Mouse (Mus musculus) forebrain, embryonic 11.5 days (tissue): ENCODE results near the gene Fam81a. TPM values are rescaled to one million over a fixed set of nuclear protein-coding genes. Genes with fewer than 3 reads are reported as not detected.

ENCODE experiments used
- ATAC-seq: fragments of 200-750 bp; cut with Nextera tagmentation; replicated peaks from 2 replicates; pipeline ENCODE4 v1.8.0; 2017; ENCODE audit warnings: moderate TSS enrichment; ENCODE audit not compliant: low FRiP score
- DNase-seq: peaks from one replicate; pipeline ENCODE4 v3.0.0-alpha.2; 2017; ENCODE audit warnings: low spot score
- H3K27ac ChIP-seq: fragments of 300-500 bp; sonication (generic); 2 replicates; pipeline ENCODE4 v1.5.1; 2014; ENCODE audit warnings: low read depth, low read length
- H3K27me3 ChIP-seq: fragments of 300-500 bp; sonication (generic); 2 replicates; pipeline ENCODE4 v1.6.1; 2014; ENCODE audit warnings: mild to moderate bottlenecking, low read length, mixed read lengths; ENCODE audit not compliant: control insufficient read depth, insufficient read depth
- H3K36me3 ChIP-seq: fragments of 300-500 bp; sonication (generic); 2 replicates; pipeline ENCODE4 v1.6.1; 2014; ENCODE audit warnings: mild to moderate bottlenecking, low read length, moderate library complexity, mixed read lengths; ENCODE audit not compliant: control insufficient read depth, insufficient read depth
- H3K4me1 ChIP-seq: fragments of 300-500 bp; sonication (generic); replicated peaks from 2 replicates; pipeline ENCODE4 v1.6.1; 2014; ENCODE audit warnings: low read length, mixed read lengths; ENCODE audit not compliant: control insufficient read depth, insufficient read depth
- H3K4me2 ChIP-seq: fragments of 300-500 bp; sonication (generic); 2 replicates; pipeline ENCODE4 v1.6.1; 2014; ENCODE audit warnings: low read depth, mild to moderate bottlenecking, low read length, moderate library complexity, mixed read lengths; ENCODE audit not compliant: severe bottlenecking
- H3K4me3 ChIP-seq: fragments of 300-500 bp; sonication (generic); 2 replicates; pipeline ENCODE4 v1.5.1; 2014; ENCODE audit warnings: low read depth, low read length
- H3K9ac ChIP-seq: fragments of 300-500 bp; sonication (generic); 2 replicates; pipeline ENCODE4 v1.6.1; 2014; ENCODE audit warnings: low read length
- H3K9me3 ChIP-seq: fragments of 300-500 bp; sonication (generic); 2 replicates; pipeline ENCODE4 v1.6.1; 2016; ENCODE audit warnings: low read length, mixed read lengths; ENCODE audit not compliant: control insufficient read depth
- WGBS: fragments of 180-500 bp; shearing (Covaris S2); extraction: QIAGEN DNeasy Blood & Tissue Kit; methylation state at CpG from one replicate; pipeline ENCODE4 v1.1.7; 2014; 5-methylcytosine and 5-hydroxymethylcytosine counted together
- polyA plus RNA-seq: library from polyadenylated mRNA; unstranded; fragments of >200 nt; fragmentation: Nextera tagmentation; extraction: Ambion mirVana; gene quantifications from 2 replicates; pipeline ENCODE4 v1.2.1, GENCODE M21; 2014

Gene Fam81a
- polyA plus RNA-seq, 1 experiment from 2014 or later: 3.6 TPM

DNA sequence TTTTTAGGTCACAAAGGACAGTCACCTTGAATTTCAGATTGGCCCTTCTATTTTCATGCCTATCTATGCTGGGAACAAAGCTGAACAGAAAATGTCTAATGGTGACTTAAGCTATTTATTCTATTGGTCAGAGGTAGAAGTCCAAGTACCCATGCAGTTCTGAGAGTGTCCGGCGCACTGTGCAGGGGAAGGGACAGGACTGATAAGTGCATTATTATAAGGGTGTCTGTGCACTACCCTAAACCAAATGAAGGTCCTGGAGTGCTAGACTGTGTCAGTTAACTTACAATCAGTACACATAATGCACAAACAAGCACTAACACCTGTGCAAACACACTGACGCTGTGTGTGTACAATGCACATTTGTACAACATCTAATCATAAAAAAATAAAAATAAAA, 74.9 kb downstream of the Fam81a start:
- H3K9me3 ChIP-seq: no peaks in the 10 kb centered on the region
- ATAC-seq (no peak), DNase-seq (no peak)
- H3K9ac ChIP-seq: no peak overlapping the region
- no peaks in the 10 kb centered on the region for H3K4me1 ChIP-seq
- no peak overlapping the region for H3K27ac ChIP-seq
- H3K36me3 ChIP-seq: no peaks in the 10 kb centered on the region
- H3K4me3 ChIP-seq: no peak overlapping the region
- no peak overlapping the region for H3K4me2 ChIP-seq
- 90% methylated on average over 3 of the region's 3 CpGs for WGBS
- no peaks in the 10 kb centered on the region for H3K27me3 ChIP-seq

DNA sequence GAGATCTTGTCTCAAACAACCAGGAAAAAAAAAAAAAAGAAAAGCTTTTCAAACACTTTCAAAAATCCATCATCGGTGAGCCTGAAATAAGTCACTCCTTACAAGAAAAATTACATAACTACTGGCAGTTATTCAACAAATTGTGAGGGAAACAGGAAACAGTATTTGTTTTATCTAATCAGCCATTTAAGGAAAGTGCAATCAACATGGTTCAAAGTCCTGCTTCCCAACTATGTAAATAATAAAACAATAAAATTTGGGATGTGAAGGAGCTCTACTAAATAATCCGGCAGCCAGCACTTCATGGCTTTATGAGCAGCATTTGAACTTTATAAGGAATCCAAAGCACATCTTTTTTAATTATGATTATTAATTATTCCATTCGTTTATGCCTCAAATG, 80.3 kb downstream of the Fam81a start:
- H3K27me3 ChIP-seq: no peaks in the 10 kb centered on the region
- WGBS: 93% methylated on average over 3 of the region's 3 CpGs
- ATAC-seq: no peak

DNA sequence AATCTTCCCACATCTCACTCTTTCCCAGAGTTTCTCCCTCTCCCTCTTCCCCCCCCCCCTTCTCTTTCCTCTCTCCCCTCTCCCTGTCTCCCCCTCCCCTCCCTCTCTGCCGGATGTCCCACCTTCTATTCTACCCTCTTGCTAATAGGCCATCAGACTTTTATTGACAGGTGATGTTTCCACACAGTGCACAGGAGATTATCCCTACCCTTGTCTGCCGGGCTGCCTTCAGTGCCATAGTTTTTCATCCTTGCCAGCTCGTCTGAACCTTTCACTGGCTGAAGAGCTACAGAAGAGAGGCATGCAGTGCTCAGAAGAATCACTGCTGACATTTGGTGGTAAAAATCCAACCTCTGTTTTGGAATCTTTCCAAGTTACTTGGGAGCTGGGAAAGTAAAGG, 88.9 kb downstream of the Fam81a start:
- H3K27ac ChIP-seq: no peak overlapping the region
- no peaks in the 10 kb centered on the region for H3K36me3 ChIP-seq
- no peak overlapping the region for H3K9ac ChIP-seq
- ATAC-seq (no peak), DNase-seq (no peak)
- no peaks in the 10 kb centered on the region for H3K4me1 ChIP-seq
- whole genome bisulfite sequencing: 46% methylated on average over 3 of the region's 3 CpGs
- no peak overlapping the region for H3K4me2 ChIP-seq
- no peak overlapping the region for H3K4me3 ChIP-seq
- H3K27me3 ChIP-seq: no peaks in the 10 kb centered on the region
- no peaks in the 10 kb centered on the region for H3K9me3 ChIP-seq

More for the DNA sequence above, 80.3 kb downstream of the Fam81a start:
- no peak overlapping the region for H3K4me2 ChIP-seq
- H3K9me3 ChIP-seq: no peaks in the 10 kb centered on the region
- no peak overlapping the region for H3K27ac ChIP-seq
- H3K9ac ChIP-seq: no peak overlapping the region
- no peak for DNase-seq
- no peaks in the 10 kb centered on the region for H3K4me1 ChIP-seq
- H3K36me3 ChIP-seq: no peaks in the 10 kb centered on the region
- no peak overlapping the region for H3K4me3 ChIP-seq

DNA sequence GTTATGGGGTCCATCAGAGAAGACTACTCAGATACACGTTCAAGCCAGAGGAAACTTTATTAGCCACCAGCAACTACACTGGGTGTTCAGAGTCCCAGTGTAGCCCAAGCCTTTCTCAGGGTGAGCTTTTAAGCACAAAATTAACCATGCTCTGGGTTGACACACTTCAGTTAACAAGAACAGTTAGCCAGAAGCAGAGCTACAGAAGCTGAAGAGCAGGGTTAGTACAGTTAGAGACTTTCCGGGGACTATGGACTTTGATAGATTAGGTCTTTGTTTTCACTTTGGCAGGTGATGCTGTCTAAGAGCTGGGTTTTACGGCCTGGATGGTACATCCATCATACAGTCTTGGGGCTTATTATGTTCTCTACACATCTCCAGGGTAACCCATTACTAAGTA, 89.6 kb downstream of the Fam81a start:
- 86% methylated on average over 3 of the region's 3 CpGs for WGBS
- no peaks in the 10 kb centered on the region; the same call in 1 of the 2 replicates for H3K4me1 ChIP-seq
- H3K9ac ChIP-seq: no peak overlapping the region
- H3K4me3 ChIP-seq: no peak overlapping the region
- no peak overlapping the region for H3K4me2 ChIP-seq
- H3K9me3 ChIP-seq: no peaks in the 10 kb centered on the region
- H3K36me3 ChIP-seq: no peaks in the 10 kb centered on the region
- ATAC-seq: no peak
- no peak overlapping the region for H3K27ac ChIP-seq
- no peaks in the 10 kb centered on the region for H3K27me3 ChIP-seq
- DNase-seq: no peak

DNA sequence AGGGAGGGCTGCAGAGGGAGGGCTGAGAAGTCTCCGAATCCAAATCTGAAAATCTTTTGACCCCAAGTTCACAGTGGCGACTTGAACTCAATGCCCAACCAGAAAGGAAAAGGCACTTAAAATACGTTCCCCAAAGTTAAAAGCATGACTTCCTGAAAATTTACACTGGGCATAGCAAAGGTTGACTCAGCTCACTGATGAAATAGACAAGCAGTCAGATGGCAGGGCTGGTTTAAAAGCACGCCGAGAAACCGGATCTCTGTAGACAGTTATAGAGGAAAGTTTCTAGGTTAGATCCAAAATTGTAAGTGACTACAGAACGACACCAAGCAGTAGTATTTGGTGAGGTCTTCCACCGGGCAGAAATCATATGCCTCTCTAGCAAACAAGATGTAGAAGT, 92.5 kb downstream of the Fam81a start:
- Histone ChIP-seq H3K9me3 (no peaks in the 10 kb centered on the region), H3K4me2 (no peak overlapping the region), H3K27me3 (no peaks in the 10 kb centered on the region), H3K4me1 (no peaks in the 10 kb centered on the region; the same call in 1 of the 2 replicates), H3K27ac (no peak overlapping the region), H3K9ac (no peak overlapping the region), H3K4me3 (no peak overlapping the region), H3K36me3 (no peaks in the 10 kb centered on the region)
- DNase-seq (no peak), ATAC-seq (no peak)
- 48% methylated on average over 8 of the region's 8 CpGs for WGBS

DNA sequence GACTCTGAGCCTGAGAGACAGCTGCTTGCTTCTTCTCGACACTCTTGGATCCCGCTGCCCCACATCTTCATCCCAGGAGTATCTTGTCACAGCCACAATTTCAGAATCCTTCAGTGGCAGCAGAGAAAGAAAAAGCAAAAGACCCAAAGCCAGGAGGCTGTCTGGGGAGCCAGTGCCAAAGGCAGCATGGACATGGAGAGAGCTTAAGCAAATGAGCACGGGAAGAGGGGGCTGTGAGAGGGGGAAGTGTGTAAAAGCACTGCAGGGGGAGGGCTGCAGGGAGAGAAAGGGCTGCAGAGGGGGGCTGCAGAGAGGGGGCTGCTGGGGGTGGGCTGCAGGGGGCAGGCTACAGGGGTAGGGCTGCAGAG, 93.0 kb downstream of the Fam81a start:
- Histone ChIP-seq H3K4me1 (no peaks in the 10 kb centered on the region; the same call in 1 of the 2 replicates), H3K27me3 (no peaks in the 10 kb centered on the region), H3K36me3 (no peaks in the 10 kb centered on the region), H3K9me3 (no peaks in the 10 kb centered on the region), H3K4me2 (no peak overlapping the region), H3K9ac (no peak overlapping the region), H3K4me3 (no peak overlapping the region), H3K27ac (no peak overlapping the region)
- ATAC-seq: no peak
- DNase-seq: peak; percentile 52
- WGBS: 26% methylated on average over 3 of the region's 3 CpGs

DNA sequence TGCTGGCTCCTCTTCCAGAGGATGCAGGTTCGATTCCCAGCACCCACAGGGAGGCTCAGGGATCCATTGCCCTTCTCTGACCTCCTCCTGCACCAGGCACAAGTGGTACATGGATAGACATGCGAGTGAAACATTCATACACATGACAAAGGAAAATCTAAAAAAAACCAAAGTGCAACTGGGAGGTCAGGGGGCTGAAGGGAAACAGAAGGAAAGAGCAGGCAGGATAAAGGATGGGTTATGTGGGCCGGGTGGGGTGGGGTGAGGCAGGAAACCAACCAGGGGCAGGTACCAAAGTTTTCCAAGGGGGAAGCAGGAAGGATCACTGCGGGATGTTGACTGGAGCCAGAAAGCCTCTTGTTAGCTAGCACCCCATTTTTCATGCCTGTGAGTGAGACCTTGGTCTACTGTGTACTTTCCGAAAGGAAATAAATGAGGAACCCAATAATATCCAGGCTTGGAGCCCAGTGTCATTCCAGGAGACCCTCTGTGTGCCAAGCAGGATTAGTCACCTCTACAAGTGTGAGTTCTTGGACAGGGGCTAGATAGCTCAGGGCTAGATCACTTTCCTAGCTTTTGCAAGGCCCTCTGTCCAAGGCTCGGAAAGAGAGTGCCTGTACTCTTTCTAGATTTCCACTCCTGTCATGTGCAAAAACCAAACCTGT, 93.5 kb downstream of the Fam81a start:
- Histone ChIP-seq H3K9me3 (no peaks in the 10 kb centered on the region), H3K4me2 (no peak overlapping the region), H3K27ac (no peak overlapping the region), H3K36me3 (no peaks in the 10 kb centered on the region), H3K9ac (no peak overlapping the region), H3K27me3 (no peaks in the 10 kb centered on the region), H3K4me3 (no peak overlapping the region), H3K4me1 (no peaks in the 10 kb centered on the region; the same call in 1 of the 2 replicates)
- WGBS: 63% methylated on average over 6 of the region's 6 CpGs
- DNase-seq (no peak), ATAC-seq (no peak)

DNA sequence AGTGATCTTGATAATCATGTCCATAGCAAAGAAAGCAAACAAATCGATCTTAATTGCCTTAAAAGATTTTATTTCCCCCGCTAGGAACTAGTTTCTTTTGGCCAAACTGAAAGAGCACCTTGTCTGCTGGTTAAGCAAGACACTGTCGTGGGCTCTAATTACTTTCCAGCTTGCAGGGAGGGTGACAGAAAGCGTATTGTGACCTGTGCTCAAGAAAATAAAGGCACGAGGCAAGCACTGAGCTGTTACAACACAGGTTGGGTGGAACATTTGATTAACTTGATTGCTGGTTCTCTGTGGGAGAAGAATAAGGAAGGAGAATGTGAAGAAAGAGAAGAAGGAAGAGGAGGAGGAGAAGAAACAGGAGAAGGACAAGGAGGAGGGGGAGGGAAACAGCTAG, 94.1 kb downstream of the Fam81a start:
- DNase-seq (no peak), ATAC-seq (no peak)
- Histone ChIP-seq H3K4me3 (no peak overlapping the region), H3K36me3 (no peaks in the 10 kb centered on the region), H3K9me3 (no peaks in the 10 kb centered on the region), H3K4me2 (no peak overlapping the region), H3K27ac (no peak overlapping the region), H3K4me1 (no peaks in the 10 kb centered on the region; the same call in 1 of the 2 replicates), H3K27me3 (no peaks in the 10 kb centered on the region), H3K9ac (no peak overlapping the region)
- WGBS: 35% methylated on average over 5 of the region's 5 CpGs

DNA sequence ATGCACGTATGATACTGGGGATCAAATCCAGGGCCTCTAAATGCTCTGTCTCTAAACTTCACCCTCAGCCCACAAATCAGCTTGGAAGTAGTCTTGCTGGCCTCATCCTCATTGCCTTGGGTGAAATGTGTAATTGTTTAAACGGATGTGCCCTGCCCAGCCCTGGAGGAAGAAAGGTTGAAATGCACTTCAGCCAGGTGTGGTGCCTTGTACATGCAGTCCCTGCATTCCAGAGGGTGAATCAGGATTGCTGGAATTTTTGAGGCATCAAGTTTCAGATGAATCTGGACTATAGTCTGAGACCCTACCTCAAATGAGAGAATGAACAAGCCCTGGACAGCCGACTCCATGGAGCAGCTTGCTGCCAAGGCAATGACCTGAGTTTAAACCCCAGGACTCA, 94.5 kb downstream of the Fam81a start:
- H3K4me1 ChIP-seq: no peaks in the 10 kb centered on the region; the same call in 1 of the 2 replicates
- no peak overlapping the region for H3K9ac ChIP-seq
- no peak for ATAC-seq
- H3K36me3 ChIP-seq: no peaks in the 10 kb centered on the region
- H3K27ac ChIP-seq: no peak overlapping the region
- no peak overlapping the region for H3K4me3 ChIP-seq
- no peak for DNase-seq
- no peaks in the 10 kb centered on the region for H3K27me3 ChIP-seq
- H3K9me3 ChIP-seq: no peaks in the 10 kb centered on the region
- H3K4me2 ChIP-seq: no peak overlapping the region
- 56% methylated on average over 3 of the region's 3 CpGs for WGBS
